Mouse (Mus musculus) midbrain, embryonic 11.5 days (tissue): ENCODE measurements around the gene Gpr146. TPM values are rescaled to one million over a fixed set of nuclear protein-coding genes. Genes with fewer than 3 reads are reported as not detected.

Experiments used
- ATAC-seq: fragments of 200-750 bp; cut with Nextera tagmentation; 2 replicates; pipeline ENCODE4 v1.8.0; 2017; ENCODE audit warnings: moderate TSS enrichment, moderate library complexity; ENCODE audit not compliant: low FRiP score
- DNase-seq: peaks from one replicate; pipeline ENCODE4 v3.0.0; 2015; ENCODE audit warnings: low spot score; ENCODE audit errors: missing footprints
- H3K27ac ChIP-seq: fragments of 300-500 bp; sonication (generic); 2 replicates; pipeline ENCODE4 v1.5.1; 2014; ENCODE audit warnings: low read depth, low read length
- H3K27me3 ChIP-seq: fragments of 300-500 bp; sonication (generic); 2 replicates; pipeline ENCODE4 v1.6.1; 2014; ENCODE audit warnings: mild to moderate bottlenecking, low read length, moderate library complexity, mixed read lengths; ENCODE audit not compliant: control insufficient read depth, insufficient read depth
- H3K36me3 ChIP-seq: fragments of 300-500 bp; sonication (generic); 2 replicates; pipeline ENCODE4 v1.6.1; 2014; ENCODE audit warnings: mild to moderate bottlenecking, low read length, moderate library complexity, mixed read lengths; ENCODE audit not compliant: control insufficient read depth, insufficient read depth
- H3K4me1 ChIP-seq: fragments of 300-500 bp; sonication (generic); 2 replicates; pipeline ENCODE4 v1.6.1; 2014; ENCODE audit warnings: low read length; ENCODE audit not compliant: control insufficient read depth, insufficient read depth
- H3K4me2 ChIP-seq: fragments of 300-500 bp; sonication (generic); 2 replicates; pipeline ENCODE4 v1.6.1; 2014; ENCODE audit warnings: mild to moderate bottlenecking, moderate library complexity
- H3K4me3 ChIP-seq: fragments of 300-500 bp; sonication (generic); 2 replicates; pipeline ENCODE4 v1.5.1; 2014; ENCODE audit warnings: low read depth, low read length
- H3K9ac ChIP-seq: fragments of 300-500 bp; sonication (generic); 2 replicates; pipeline ENCODE4 v1.6.1; 2014; ENCODE audit warnings: low read length
- H3K9me3 ChIP-seq: fragments of 300-500 bp; sonication (generic); 2 replicates; pipeline ENCODE4 v1.6.1; 2016; ENCODE audit warnings: low read length; ENCODE audit not compliant: control insufficient read depth
- WGBS: fragments of 180-500 bp; shearing (Covaris S2); extraction: QIAGEN DNeasy Blood & Tissue Kit; methylation state at CpG from one replicate; pipeline ENCODE4 v1.1.7; 2014; 5-methylcytosine and 5-hydroxymethylcytosine counted together
- polyA plus RNA-seq: library from polyadenylated mRNA; unstranded; fragments of >200 nt; fragmentation: Nextera tagmentation; extraction: Ambion mirVana; gene quantifications from 2 replicates; pipeline ENCODE4 v1.2.1, GENCODE M21; 2014

The Gpr146 gene
- polyA plus RNA-seq, 1 experiment from 2014 or later = 1.5 TPM

GRCm38 (mm10) chr5:139411665-139412314, 34.3 kb downstream of the Gpr146 start:
- Histone ChIP-seq H3K27me3 (no peaks in the 10 kb centered on the region), H3K36me3 (no peaks in the 10 kb centered on the region), H3K4me2 (no peak overlapping the region), H3K27ac (no peak overlapping the region), H3K9ac (no peak overlapping the region), H3K4me3 (no peak overlapping the region), H3K9me3 (no peaks in the 10 kb centered on the region), H3K4me1 (no peaks in the 10 kb centered on the region)
- DNase-seq = no peak
- ATAC-seq = no peak
- WGBS = 88% methylated on average over 15 of the region's 15 CpGs

DNA sequence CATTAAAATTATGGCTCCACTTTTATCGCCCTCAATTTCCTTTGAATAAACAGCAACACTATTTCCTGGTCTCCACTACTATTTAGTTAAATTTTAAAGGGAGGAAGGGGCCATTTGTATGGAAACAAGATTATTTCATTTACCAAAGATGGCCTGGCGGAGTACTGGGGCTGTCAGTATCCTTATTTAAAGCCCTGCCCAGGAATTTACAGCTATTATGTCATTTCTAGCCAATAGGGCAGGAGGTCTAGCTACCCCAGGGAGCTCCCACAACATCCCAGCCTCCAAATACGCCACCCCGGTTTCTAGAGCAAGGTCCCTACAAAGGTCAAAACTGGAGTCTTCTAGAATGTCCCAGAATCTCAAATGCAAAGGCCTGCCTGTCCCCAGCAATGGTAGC, 36.0 kb downstream of the Gpr146 start:
- Histone ChIP-seq H3K4me2 (no peak overlapping the region), H3K4me3 (no peak overlapping the region), H3K27me3 (no peaks in the 10 kb centered on the region), H3K4me1 (peaks cover 1% of the 10 kb centered on the region; the same call in 1 of the 2 replicates), H3K36me3 (no peaks in the 10 kb centered on the region), H3K9ac (no peak overlapping the region), H3K9me3 (no peaks in the 10 kb centered on the region), H3K27ac (no peak overlapping the region)
- WGBS = 88% methylated on average over 4 of the region's 4 CpGs
- DNase-seq = no peak
- no peak for ATAC-seq

- no peak for DNase-seq
- Histone ChIP-seq H3K9me3 (no peaks in the 10 kb centered on the region), H3K27ac (no peak overlapping the region), H3K4me3 (no peak overlapping the region), H3K9ac (no peak overlapping the region), H3K4me2 (no peak overlapping the region), H3K4me1 (peaks cover 9% of the 10 kb centered on the region; the same call in 1 of the 2 replicates), H3K27me3 (no peaks in the 10 kb centered on the region), H3K36me3 (no peaks in the 10 kb centered on the region)
- ATAC-seq = no peak
- 92% methylated on average over 5 of the region's 5 CpGs for WGBS
These were observed 37.5 kb downstream of the Gpr146 start for GRCm38 (mm10) chr5:139415001-139415400.

GRCm38 (mm10) chr5:139416942-139417341, 39.4 kb downstream of the Gpr146 start:
- no peak for ATAC-seq

DNA sequence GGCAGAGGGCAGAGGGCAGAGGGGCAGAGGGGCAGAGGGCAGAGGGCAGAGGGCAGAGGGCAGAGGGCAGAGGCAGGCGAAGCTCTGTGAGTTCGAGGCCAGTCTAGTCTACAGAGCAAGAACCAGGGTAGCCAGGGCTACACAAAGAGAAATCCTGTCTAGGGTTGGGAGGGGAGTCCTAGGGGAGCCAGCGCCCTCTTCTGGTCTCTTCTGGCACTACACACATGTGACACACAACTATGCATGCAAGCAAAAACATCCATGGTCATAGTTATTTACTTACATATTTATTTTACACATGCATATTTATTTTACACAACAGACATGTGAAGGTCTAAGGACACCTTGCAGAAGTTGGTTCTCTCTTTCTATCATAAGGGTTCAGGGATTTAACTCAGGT, 40.0 kb downstream of the Gpr146 start:
- no peak overlapping the region for H3K27ac ChIP-seq
- no peak for DNase-seq
- H3K4me1 ChIP-seq = peaks cover 9% of the 10 kb centered on the region; the same call in 1 of the 2 replicates
- no peaks in the 10 kb centered on the region for H3K27me3 ChIP-seq
- no peaks in the 10 kb centered on the region for H3K9me3 ChIP-seq
- no peak overlapping the region for H3K4me3 ChIP-seq
- no peaks in the 10 kb centered on the region for H3K36me3 ChIP-seq
- H3K4me2 ChIP-seq = no peak overlapping the region
- ATAC-seq = no peak
- 86% methylated on average over 3 of the region's 3 CpGs for WGBS
- H3K9ac ChIP-seq = no peak overlapping the region

More at GRCm38 (mm10) chr5:139416942-139417341, 39.4 kb downstream of the Gpr146 start:
- no peaks in the 10 kb centered on the region for H3K27me3 ChIP-seq
- no peak overlapping the region for H3K4me3 ChIP-seq
- H3K9me3 ChIP-seq = no peaks in the 10 kb centered on the region
- 94% methylated on average over 4 of the region's 4 CpGs for WGBS
- no peak overlapping the region for H3K27ac ChIP-seq
- no peak overlapping the region for H3K9ac ChIP-seq
- H3K4me1 ChIP-seq = peaks cover 9% of the 10 kb centered on the region; the same call in 1 of the 2 replicates
- H3K36me3 ChIP-seq = no peaks in the 10 kb centered on the region
- DNase-seq = no peak
- H3K4me2 ChIP-seq = no peak overlapping the region

GRCm38 (mm10) chr5:139418110-139418509, 40.6 kb downstream of the Gpr146 start:
- H3K27ac ChIP-seq = peak overlapping the region; percentile 37; the same call in 1 of the 2 replicates
- H3K36me3 ChIP-seq = no peaks in the 10 kb centered on the region
- H3K4me3 ChIP-seq = no peak overlapping the region
- no peak for ATAC-seq
- H3K4me2 ChIP-seq = no peak overlapping the region
- no peaks in the 10 kb centered on the region for H3K9me3 ChIP-seq
- DNase-seq = no peak
- no peak overlapping the region for H3K9ac ChIP-seq
- H3K4me1 ChIP-seq = peaks cover 12% of the 10 kb centered on the region
- WGBS = 62% methylated on average over 2 of the region's 2 CpGs
- H3K27me3 ChIP-seq = no peaks in the 10 kb centered on the region

DNA sequence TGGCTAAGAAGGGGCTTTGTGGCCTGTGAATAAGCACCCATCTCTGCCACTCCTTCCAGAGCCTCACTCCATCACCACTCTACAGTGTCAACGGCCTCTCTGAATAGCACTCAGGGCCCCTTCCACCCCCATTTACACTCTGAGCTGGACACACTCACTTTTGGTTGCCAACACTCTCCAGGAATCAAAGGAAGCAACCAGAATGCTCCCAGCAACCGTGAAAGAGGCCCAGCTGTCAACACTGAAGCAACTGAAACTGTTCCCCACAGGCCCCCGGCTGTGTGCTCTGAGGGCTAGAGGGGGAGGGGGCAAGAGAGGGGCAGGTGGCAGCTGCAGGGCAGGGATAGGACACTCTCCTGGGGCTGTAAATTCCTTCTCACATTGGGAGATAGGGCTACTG, 41.1 kb downstream of the Gpr146 start:
- H3K4me2 ChIP-seq = no peak overlapping the region
- no peaks in the 10 kb centered on the region for H3K27me3 ChIP-seq
- DNase-seq = no peak

DNA sequence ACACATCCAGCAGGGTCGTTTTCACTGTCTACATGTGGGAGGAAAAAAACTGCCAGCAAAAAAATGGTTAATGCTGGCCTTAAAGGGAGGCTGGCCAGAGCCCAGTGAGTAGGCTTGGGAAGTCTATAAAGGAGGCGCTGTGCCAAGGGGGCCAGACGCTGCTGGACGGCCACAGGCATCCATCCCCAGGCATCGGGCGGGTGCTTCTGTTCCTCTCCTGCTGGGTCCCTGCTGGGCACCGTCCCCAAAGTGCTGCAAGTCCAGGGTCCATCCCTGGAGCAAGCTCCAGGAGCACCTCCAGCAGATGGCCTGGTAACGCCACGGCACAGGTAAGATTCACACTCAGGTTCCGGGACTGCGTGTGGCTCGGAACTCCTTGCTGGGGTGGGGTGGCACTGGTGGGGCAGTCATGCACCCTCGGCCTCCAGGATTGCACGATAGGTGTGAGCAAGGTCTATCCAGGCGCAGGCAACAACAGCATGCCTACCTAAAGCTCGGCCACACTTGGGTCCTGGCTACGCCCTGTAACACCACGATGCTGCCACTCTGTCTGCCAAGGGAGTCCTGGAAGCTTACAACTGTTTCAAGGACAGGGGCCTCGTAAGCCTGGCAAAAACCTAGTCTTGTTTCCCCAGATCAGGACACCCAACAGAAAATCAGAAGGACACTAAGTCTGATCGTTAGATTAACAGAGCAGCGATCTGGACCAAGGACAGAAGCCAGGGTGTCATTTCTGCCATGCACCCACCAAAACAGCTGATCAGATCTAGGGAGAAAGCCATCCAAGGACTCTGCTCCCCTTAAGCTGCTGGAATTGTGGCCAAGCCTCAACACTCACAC, 45.7 kb downstream of the Gpr146 start, which contains the start of gene Gper1:
TSS of gene Gper1 (plus strand) at position 126 of the 840 bp plus-strand sequence.
- no peak for DNase-seq
- H3K4me3 ChIP-seq = no peak within 1 kb of the TSS

More for the DNA sequence above, 41.1 kb downstream of the Gpr146 start:
- WGBS = 29% methylated on average over 3 of the region's 3 CpGs
- H3K4me1 ChIP-seq = peaks cover 13% of the 10 kb centered on the region
- peak; percentile 68 for ATAC-seq
- no peak overlapping the region for H3K4me3 ChIP-seq
- H3K36me3 ChIP-seq = no peaks in the 10 kb centered on the region
- H3K27ac ChIP-seq = peak overlapping the region; percentile 37; the same call in 1 of the 2 replicates
- peak overlapping the region; percentile 34; the same call in 1 of the 2 replicates for H3K9ac ChIP-seq
- H3K9me3 ChIP-seq = no peaks in the 10 kb centered on the region

DNA sequence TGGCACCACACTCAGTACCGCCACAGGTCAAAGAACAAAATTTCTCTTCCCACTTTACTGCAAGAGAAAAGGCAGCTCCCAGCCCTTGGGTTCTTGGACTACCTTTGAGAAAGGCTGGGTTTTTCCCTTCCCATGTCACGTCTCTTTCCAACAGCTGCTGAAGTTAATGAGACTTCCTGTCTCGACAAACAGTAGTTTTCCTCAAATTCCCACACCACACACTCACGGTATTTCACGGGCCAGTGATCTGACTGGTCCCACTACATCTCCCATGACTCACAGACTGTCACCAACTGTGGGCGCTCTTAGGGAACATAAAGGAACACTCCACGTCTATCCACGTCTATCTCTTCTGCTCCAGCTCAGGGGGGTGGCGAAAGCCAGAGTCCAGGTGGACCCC, 47.7 kb downstream of the Gpr146 start:
- Histone ChIP-seq H3K4me2 (no peak overlapping the region), H3K4me1 (peaks cover 4% of the 10 kb centered on the region), H3K4me3 (no peak overlapping the region), H3K27me3 (no peaks in the 10 kb centered on the region), H3K9me3 (no peaks in the 10 kb centered on the region), H3K36me3 (no peaks in the 10 kb centered on the region), H3K27ac (no peak overlapping the region), H3K9ac (no peak overlapping the region)
- DNase-seq (no peak), ATAC-seq (no peak)
- 91% methylated on average over 9 of the region's 9 CpGs for WGBS

More for the DNA sequence above, 45.7 kb downstream of the Gpr146 start, which contains the start of gene Gper1:
- Histone ChIP-seq H3K4me2 (no peak within 1 kb of the TSS), H3K9me3 (no peaks in the 10 kb centered on the region), H3K36me3 (no peaks in the 10 kb centered on the region), H3K27ac (no peak within 1 kb of the TSS), H3K4me1 (peaks cover 13% of the 10 kb centered on the region), H3K27me3 (no peaks in the 10 kb centered on the region), H3K9ac (no peak within 1 kb of the TSS; the same call in 1 of the 2 replicates)
- no peak for ATAC-seq
- WGBS = 61% methylated on average over 21 of the region's 21 CpGs
